Mouse (Mus musculus) right cerebral cortex, postnatal 36 days (tissue): Measurements from ENCODE around the gene Clec10a.

Experiments used
- DNase-seq, 2 experiments: peaks; one replicate each; pipeline ENCODE4 v3.0.0; 2022; ENCODE audit warnings: low spot score in 2 of 2, mixed read lengths in 1 of 2

Clec10a gene

GRCm38 (mm10) chr11:70216103-70216502 is 60.1 kb downstream of the Clec10a start:
- DNase-seq: no peak

- no peak for DNase-seq
These were observed 62.0 kb downstream of the Clec10a start for GRCm38 (mm10) chr11:70218039-70218438.

GRCm38 (mm10) chr11:70218741-70219470 is 62.9 kb downstream of the Clec10a start:
- DNase-seq: no peak

GRCm38 (mm10) chr11:70219873-70220272 is 63.9 kb downstream of the Clec10a start:
- no peak for DNase-seq

GRCm38 (mm10) chr11:70220323-70220722 is 64.3 kb downstream of the Clec10a start:
- DNase-seq: no peak
